Mouse (Mus musculus): ENCODE data around the gene Hes6. TPM values are rescaled to one million over a fixed set of nuclear protein-coding genes. Genes with fewer than 3 reads are reported as not detected.

The Hes6 gene
- polyA plus RNA-seq, 1 experiment from 2014 or later, result 61.5 TPM

- no peak overlapping the region for H3K4me3 ChIP-seq
- peaks cover 47% of the 10 kb centered on the region for H3K36me3 ChIP-seq
- H3K9me3 ChIP-seq, result no peaks in the 10 kb centered on the region
- H3K27ac ChIP-seq (replicated peaks), result no peak overlapping the region
- peaks cover 8% of the 10 kb centered on the region for H3K4me1 ChIP-seq
- H3K9ac ChIP-seq, result no peak overlapping the region
- H3K4me2 ChIP-seq, result no peak overlapping the region
- no peak for ATAC-seq (ENCODE audit: extremely low read depth, insufficient number of reproducible peaks, low FRiP score, low TSS enrichment)
- 63% methylated on average over 10 of the region's 10 CpGs for WGBS
- H3K27me3 ChIP-seq (replicated peaks), result no peaks in the 10 kb centered on the region
Observed at GRCm38 (mm10) chr1:91419862-91420600, 6.2 kb upstream of the Hes6 start.

- Histone ChIP-seq H3K4me3 (no peak overlapping the region), H3K27me3 (replicated peaks) (no peaks in the 10 kb centered on the region), H3K36me3 (peaks cover 39% of the 10 kb centered on the region), H3K4me1 (peaks cover 18% of the 10 kb centered on the region), H3K4me2 (no peak overlapping the region), H3K27ac (replicated peaks) (no peak overlapping the region), H3K9ac (no peak overlapping the region), H3K9me3 (no peaks in the 10 kb centered on the region)
- WGBS, result 70% methylated on average over 1 of the region's 1 CpGs
- ATAC-seq (ENCODE audit: extremely low read depth, insufficient number of reproducible peaks, low FRiP score, low TSS enrichment), result no peak
Observed at GRCm38 (mm10) chr1:91417991-91418390, 4.2 kb upstream of the Hes6 start.

GRCm38 (mm10) chr1:91415311-91415710 is 1.5 kb upstream of the Hes6 start:
- Histone ChIP-seq H3K4me3 (no peak overlapping the region), H3K27ac (replicated peaks) (peak overlapping the region; percentile 100), H3K4me2 (0 out of 2 replicates have a peak overlapping the region, but pooled peaks have one; percentile 91), H3K9me3 (no peaks in the 10 kb centered on the region), H3K4me1 (peaks cover 29% of the 10 kb centered on the region), H3K9ac (peak overlapping the region; percentile 86), H3K36me3 (peaks cover 38% of the 10 kb centered on the region), H3K27me3 (replicated peaks) (no peaks in the 10 kb centered on the region)
- 87% methylated on average over 5 of the region's 5 CpGs for WGBS
- no peak for ATAC-seq (ENCODE audit: extremely low read depth, insufficient number of reproducible peaks, low FRiP score, low TSS enrichment)

- Histone ChIP-seq H3K4me3 (peak overlapping the region; percentile 75; the same call in 1 of the 2 replicates), H3K9me3 (no peaks in the 10 kb centered on the region), H3K9ac (peak overlapping the region; percentile 86), H3K27ac (replicated peaks) (peak overlapping the region; percentile 100), H3K4me1 (peaks cover 27% of the 10 kb centered on the region), H3K36me3 (peaks cover 34% of the 10 kb centered on the region), H3K4me2 (peak overlapping the region; percentile 91), H3K27me3 (replicated peaks) (no peaks in the 10 kb centered on the region)
- ATAC-seq (ENCODE audit: extremely low read depth, insufficient number of reproducible peaks, low FRiP score, low TSS enrichment), result no peak
- WGBS, result 47% methylated on average over 4 of the region's 4 CpGs
Observed at GRCm38 (mm10) chr1:91414903-91415302, 1.1 kb upstream of the Hes6 start.

GRCm38 (mm10) chr1:91413536-91413897 is 321 bp downstream of the Hes6 start:
- Histone ChIP-seq H3K4me1 (peaks cover 27% of the 10 kb centered on the region), H3K9ac (peak overlapping the region; percentile 86), H3K27me3 (replicated peaks) (no peaks in the 10 kb centered on the region), H3K27ac (replicated peaks) (peak overlapping the region; percentile 100), H3K9me3 (no peaks in the 10 kb centered on the region), H3K4me3 (peak overlapping the region; percentile 75), H3K4me2 (peak overlapping the region; percentile 91), H3K36me3 (peaks cover 28% of the 10 kb centered on the region)
- peak; percentile 11; the same call in 1 of the 2 replicates for ATAC-seq (ENCODE audit: extremely low read depth, insufficient number of reproducible peaks, low FRiP score, low TSS enrichment)
- under 1% methylated on average over 14 of the region's 14 CpGs for WGBS

- peak overlapping the region; percentile 91 for H3K4me2 ChIP-seq
- peak overlapping the region; percentile 100 for H3K27ac ChIP-seq (replicated peaks)
- peak overlapping the region; percentile 75 for H3K4me3 ChIP-seq
- peak overlapping the region; percentile 91 for H3K9ac ChIP-seq
- H3K9me3 ChIP-seq, result no peaks in the 10 kb centered on the region
- peaks cover 27% of the 10 kb centered on the region for H3K4me1 ChIP-seq
- under 1% methylated on average over 34 of the region's 34 CpGs for WGBS
- peaks cover 24% of the 10 kb centered on the region for H3K36me3 ChIP-seq
- H3K27me3 ChIP-seq (replicated peaks), result no peaks in the 10 kb centered on the region
- peak; percentile 89 for ATAC-seq (ENCODE audit: extremely low read depth, insufficient number of reproducible peaks, low FRiP score, low TSS enrichment)
Observed at GRCm38 (mm10) chr1:91413030-91413506, 770 bp downstream of the Hes6 start.

GRCm38 (mm10) chr1:91412286-91413029 is 1.4 kb downstream of the Hes6 start:
- Histone ChIP-seq H3K9me3 (no peaks in the 10 kb centered on the region), H3K27me3 (replicated peaks) (no peaks in the 10 kb centered on the region), H3K36me3 (peaks cover 19% of the 10 kb centered on the region), H3K4me3 (peak overlapping the region; percentile 75), H3K9ac (peak overlapping the region; percentile 91), H3K4me1 (peaks cover 27% of the 10 kb centered on the region), H3K27ac (replicated peaks) (peak overlapping the region; percentile 100), H3K4me2 (peak overlapping the region; percentile 91)
- WGBS, result 5% methylated on average over 64 of the region's 65 CpGs
- peak; percentile 11; the same call in 1 of the 2 replicates for ATAC-seq (ENCODE audit: extremely low read depth, insufficient number of reproducible peaks, low FRiP score, low TSS enrichment)

- Histone ChIP-seq H3K4me2 (peak overlapping the region; percentile 91), H3K27ac (replicated peaks) (no peak overlapping the region), H3K9me3 (no peaks in the 10 kb centered on the region), H3K4me3 (peak overlapping the region; percentile 75), H3K9ac (peak overlapping the region; percentile 91), H3K27me3 (replicated peaks) (no peaks in the 10 kb centered on the region), H3K36me3 (peaks cover 13% of the 10 kb centered on the region), H3K4me1 (peaks cover 27% of the 10 kb centered on the region)
- no peak for ATAC-seq (ENCODE audit: extremely low read depth, insufficient number of reproducible peaks, low FRiP score, low TSS enrichment)
- 66% methylated on average over 8 of the region's 8 CpGs for WGBS
Observed at GRCm38 (mm10) chr1:91411631-91412285, 2.1 kb downstream of the Hes6 start.

- peaks cover 10% of the 10 kb centered on the region for H3K36me3 ChIP-seq
- no peak overlapping the region for H3K9ac ChIP-seq
- H3K4me3 ChIP-seq, result no peak overlapping the region
- H3K27ac ChIP-seq (replicated peaks), result no peak overlapping the region
- peaks cover 16% of the 10 kb centered on the region for H3K27me3 ChIP-seq (replicated peaks)
- no peak for ATAC-seq (ENCODE audit: extremely low read depth, insufficient number of reproducible peaks, low FRiP score, low TSS enrichment)
- H3K4me1 ChIP-seq, result peaks cover 14% of the 10 kb centered on the region
- WGBS, result 72% methylated on average over 4 of the region's 4 CpGs
- H3K9me3 ChIP-seq, result no peaks in the 10 kb centered on the region
- no peak overlapping the region for H3K4me2 ChIP-seq
Observed at GRCm38 (mm10) chr1:91407819-91408218, 6.0 kb downstream of the Hes6 start.

- Histone ChIP-seq H3K4me1 (0 out of 2 replicates have a peak, but pooled peaks cover 2% of the 10 kb centered on the region), H3K9ac (no peak overlapping the region), H3K4me2 (no peak overlapping the region), H3K27me3 (replicated peaks) (peaks cover 27% of the 10 kb centered on the region), H3K9me3 (no peaks in the 10 kb centered on the region), H3K4me3 (no peak overlapping the region), H3K36me3 (no peaks in the 10 kb centered on the region), H3K27ac (replicated peaks) (no peak overlapping the region)
- ATAC-seq (ENCODE audit: extremely low read depth, insufficient number of reproducible peaks, low FRiP score, low TSS enrichment), result no peak
- 46% methylated on average over 23 of the region's 23 CpGs for WGBS
Observed at GRCm38 (mm10) chr1:91405406-91406169, 8.2 kb downstream of the Hes6 start.

Measured in heart, embryonic 13.5 days (tissue).